Mouse (Mus musculus): ENCODE results near the gene Pi4kb. TPM values are rescaled to one million over a fixed set of nuclear protein-coding genes. Genes with fewer than 3 reads are reported as not detected.

The Pi4kb gene
- total RNA-seq, 2 experiments from 2014 or later: 24.3 to 31.9 TPM

- ATAC-seq (replicated peaks; ENCODE audit: poor library complexity, severe bottlenecking): peak; percentile 90
Observed at GRCm38 (mm10) chr3:94953764-94954616, 20.5 kb upstream of the Pi4kb start, which contains the start of gene Rfx5. Gene Rfx5, plus strand, starts transcription at chr3:94954075.

- ATAC-seq (replicated peaks; ENCODE audit: poor library complexity, severe bottlenecking): no peak
Observed at GRCm38 (mm10) chr3:94958295-94958694, 16.2 kb upstream of the Pi4kb start.

- ATAC-seq (replicated peaks; ENCODE audit: poor library complexity, severe bottlenecking): no peak
Observed at GRCm38 (mm10) chr3:94959871-94960270, 14.7 kb upstream of the Pi4kb start.

- ATAC-seq (replicated peaks; ENCODE audit: poor library complexity, severe bottlenecking): no peak
Observed at GRCm38 (mm10) chr3:94960322-94960721, 14.2 kb upstream of the Pi4kb start.

GRCm38 (mm10) chr3:94964989-94965388 is 9.5 kb upstream of the Pi4kb start:
- ATAC-seq (replicated peaks; ENCODE audit: poor library complexity, severe bottlenecking): no peak

GRCm38 (mm10) chr3:94965878-94966277 is 8.7 kb upstream of the Pi4kb start:
- no peak; the same call in 1 of the 2 replicates for ATAC-seq (replicated peaks; ENCODE audit: poor library complexity, severe bottlenecking)

GRCm38 (mm10) chr3:94972552-94972951 is 2.0 kb upstream of the Pi4kb start:
- no peak for ATAC-seq (replicated peaks; ENCODE audit: poor library complexity, severe bottlenecking)

GRCm38 (mm10) chr3:94973620-94974019 is 911 bp upstream of the Pi4kb start:
- no peak for ATAC-seq (replicated peaks; ENCODE audit: poor library complexity, severe bottlenecking)

- ATAC-seq (replicated peaks; ENCODE audit: poor library complexity, severe bottlenecking): peak; percentile 2
Observed at GRCm38 (mm10) chr3:94974026-94974527, 454 bp upstream of the Pi4kb start.

GRCm38 (mm10) chr3:94984312-94984711 is 9.8 kb downstream of the Pi4kb start:
- peak; percentile 78 for ATAC-seq (replicated peaks; ENCODE audit: poor library complexity, severe bottlenecking)

- no peak for ATAC-seq (replicated peaks; ENCODE audit: poor library complexity, severe bottlenecking)
Observed at GRCm38 (mm10) chr3:94985513-94985912, 11.0 kb downstream of the Pi4kb start.

GRCm38 (mm10) chr3:94987578-94987977 is 13.0 kb downstream of the Pi4kb start:
- no peak for ATAC-seq (replicated peaks; ENCODE audit: poor library complexity, severe bottlenecking)

- ATAC-seq (replicated peaks; ENCODE audit: poor library complexity, severe bottlenecking): no peak
Observed at GRCm38 (mm10) chr3:94989159-94989761, 14.7 kb downstream of the Pi4kb start.

- peak; percentile 93 for ATAC-seq (replicated peaks; ENCODE audit: poor library complexity, severe bottlenecking)
Observed at GRCm38 (mm10) chr3:94996946-94997345, 22.4 kb downstream of the Pi4kb start.

- no peak for ATAC-seq (replicated peaks; ENCODE audit: poor library complexity, severe bottlenecking)
Observed at GRCm38 (mm10) chr3:95002569-95002968, 28.0 kb downstream of the Pi4kb start.

- ATAC-seq (replicated peaks; ENCODE audit: poor library complexity, severe bottlenecking): no peak; the same call in 1 of the 2 replicates
Observed at GRCm38 (mm10) chr3:95003273-95003672, 28.7 kb downstream of the Pi4kb start.

- no peak for ATAC-seq (replicated peaks; ENCODE audit: poor library complexity, severe bottlenecking)
Observed at GRCm38 (mm10) chr3:95005651-95006050, 31.1 kb downstream of the Pi4kb start.

GRCm38 (mm10) chr3:95007706-95008105 is 33.2 kb downstream of the Pi4kb start:
- no peak for ATAC-seq (replicated peaks; ENCODE audit: poor library complexity, severe bottlenecking)

GRCm38 (mm10) chr3:95010396-95010795 is 35.9 kb downstream of the Pi4kb start:
- ATAC-seq (replicated peaks; ENCODE audit: poor library complexity, severe bottlenecking): no peak

- no peak for ATAC-seq (replicated peaks; ENCODE audit: poor library complexity, severe bottlenecking)
Observed at GRCm38 (mm10) chr3:95012982-95013381, 38.5 kb downstream of the Pi4kb start.

GRCm38 (mm10) chr3:95013699-95014427 is 39.3 kb downstream of the Pi4kb start:
- ATAC-seq (replicated peaks; ENCODE audit: poor library complexity, severe bottlenecking): no peak
